In genomic region chr7:27259771-27260170, GRCm38 (mm10) we compare ENCODE assay signal across 8 mouse cellular contexts. TPM values are rescaled to one million over a fixed set of nuclear protein-coding genes. Genes with fewer than 3 reads are reported as not detected.
A peak's percentile ranks its signal among the peaks of the same experiment; 100 is the strongest.
DNase-seq lines count a peak whose midpoint lies in the region; ATAC-seq and TF ChIP-seq lines count a peak whose summit lies in the region.

No protein-coding gene starts in this region.

- H3K4me1 ChIP-seq in lung, adult 2 months (ENCODE audit: control insufficient read depth, insufficient read depth, low read length) = no peaks in the 10 kb centered on the region
- peaks cover 7% of the 10 kb centered on the region for H3K4me1 ChIP-seq in brown adipose tissue, adult 24 weeks (ENCODE audit: control insufficient read depth, insufficient read depth, insufficient read length, low read length)
- peaks cover 13% of the 10 kb centered on the region for H3K4me1 ChIP-seq in hindbrain, embryonic 11.5 days (replicated peaks; ENCODE audit: control insufficient read depth, insufficient read depth, low read length)
- H3K4me1 ChIP-seq in midbrain, embryonic 14.5 days (ENCODE audit: control insufficient read depth, insufficient read depth, low read length) = peaks cover 31% of the 10 kb centered on the region

- no peak for TF ChIP-seq POLR2A in lung, adult 2 months (IDR thresholded peaks at IDR 0.05; ENCODE audit: borderline replicate concordance, extremely low read depth, low read depth, low read length)

- ATAC-seq in hindbrain, embryonic 11.5 days (ENCODE audit: low FRiP score) = no peak
- ATAC-seq in midbrain, embryonic 14.5 days (ENCODE audit: low FRiP score, low TSS enrichment) = no peak

- peak overlapping the region; percentile 95 for H3K9ac ChIP-seq in hindbrain, embryonic 11.5 days (ENCODE audit: low read depth, low read length)
- peak overlapping the region; percentile 95 for H3K9ac ChIP-seq in midbrain, embryonic 14.5 days (replicated peaks; ENCODE audit: low read length)

- 36% methylated on average over 5 of the region's 5 CpGs for WGBS in lung, adult 2 months
- 41% methylated on average over 5 of the region's 5 CpGs for WGBS in hindbrain, embryonic 11.5 days
- WGBS in midbrain, embryonic 14.5 days = 20% methylated on average over 5 of the region's 5 CpGs

- H3K4me3 ChIP-seq in lung, adult 2 months (replicated peaks; ENCODE audit: extremely low read depth, low read depth, low read length) = peak overlapping the region; percentile 28
- H3K4me3 ChIP-seq in brown adipose tissue, adult 24 weeks (ENCODE audit: insufficient read depth, low read depth, low read length) = peak overlapping the region; percentile 64
- peak overlapping the region; percentile 84 for H3K4me3 ChIP-seq in hindbrain, embryonic 11.5 days (ENCODE audit: low read depth, low read length)
- peak overlapping the region; percentile 84 for H3K4me3 ChIP-seq in midbrain, embryonic 14.5 days (replicated peaks; ENCODE audit: low read depth, low read length)

- DNase-seq in lung, adult 2 months = no peak
- DNase-seq in lung, adult 18-20 months = no peak
- no peak for DNase-seq in hindbrain, embryonic 11.5 days (ENCODE audit: low spot score)
- peak; percentile 61 for DNase-seq in midbrain, embryonic 14.5 days
- DNase-seq in urinary bladder, postnatal 14 days (ENCODE audit: low spot score) = no peak
- DNase-seq in urinary bladder, adult 18-20 months (ENCODE audit: low spot score in 2 of 2) = no peak
- no peak for DNase-seq in ovary, postnatal 10 days (ENCODE audit: low spot score)

- H3K9me3 ChIP-seq in hindbrain, embryonic 11.5 days (ENCODE audit: control insufficient read depth, low read length) = no peaks in the 10 kb centered on the region
- H3K9me3 ChIP-seq in midbrain, embryonic 14.5 days (ENCODE audit: control insufficient read depth, low read length) = no peaks in the 10 kb centered on the region

- H3K4me2 ChIP-seq in hindbrain, embryonic 11.5 days (replicated peaks; ENCODE audit: low read depth, low read length) = peak overlapping the region; percentile 77
- H3K4me2 ChIP-seq in midbrain, embryonic 14.5 days (ENCODE audit: low read length) = peak overlapping the region; percentile 83

- no peaks in the 10 kb centered on the region for H3K27me3 ChIP-seq in hindbrain, embryonic 11.5 days (ENCODE audit: control insufficient read depth, insufficient read depth, low read length)
- no peaks in the 10 kb centered on the region for H3K27me3 ChIP-seq in midbrain, embryonic 14.5 days (ENCODE audit: control insufficient read depth, insufficient read depth, low read length)

- no peak for TF ChIP-seq CTCF in lung, adult 2 months (IDR thresholded peaks at IDR 0.05; ENCODE audit: insufficient read depth, low read length)

- H3K27ac ChIP-seq in brown adipose tissue, adult 24 weeks (replicated peaks; ENCODE audit: low read depth, low read length) = no peak overlapping the region
- peak overlapping the region; percentile 89 for H3K27ac ChIP-seq in hindbrain, embryonic 11.5 days (ENCODE audit: low read depth, low read length)
- peak overlapping the region; percentile 94 for H3K27ac ChIP-seq in midbrain, embryonic 14.5 days (replicated peaks; ENCODE audit: low read depth, low read length)

- H3K36me3 ChIP-seq in hindbrain, embryonic 11.5 days (ENCODE audit: control insufficient read depth, insufficient read depth, low read length) = no peaks in the 10 kb centered on the region; the same call in 1 of the 2 replicates
- H3K36me3 ChIP-seq in midbrain, embryonic 14.5 days (ENCODE audit: control insufficient read depth, insufficient read depth, low read length) = peaks cover 30% of the 10 kb centered on the region

RNA-seq across cellular contexts. Expression of gene Numbl, which starts 1.5 kb away (rescaled TPM):
- polyA plus RNA-seq in lung, adult 2 months (2012; rRNA removed) = 33.0 and 36.4 TPM in 2 replicates
- 2.6 and 2.7 TPM in 2 replicates for polyA plus RNA-seq in brown adipose tissue, adult 24 weeks (2012; ENCODE audit: insufficient read depth, insufficient read length, missing spikeins)
- polyA plus RNA-seq in hindbrain, embryonic 11.5 days (2014; fragmentation: Nextera tagmentation; extraction: Ambion mirVana) = 19.8 and 22.7 TPM in 2 replicates
- polyA plus RNA-seq in midbrain, embryonic 14.5 days (2014; fragmentation: Nextera tagmentation; extraction: Ambion mirVana) = 33.7 and 50.1 TPM in 2 replicates

RNA-seq across cellular contexts. Expression of gene Coq8b, which starts 26.9 kb away (rescaled TPM):
- 68.6 and 76.8 TPM in 2 replicates for polyA plus RNA-seq in lung, adult 2 months (2012; rRNA removed)
- polyA plus RNA-seq in brown adipose tissue, adult 24 weeks (2012; ENCODE audit: insufficient read depth, insufficient read length, missing spikeins) = 13.3 and 19.1 TPM in 2 replicates
- 13.9 and 18.4 TPM in 2 replicates for polyA plus RNA-seq in hindbrain, embryonic 11.5 days (2014; fragmentation: Nextera tagmentation; extraction: Ambion mirVana)
- polyA plus RNA-seq in midbrain, embryonic 14.5 days (2014; fragmentation: Nextera tagmentation; extraction: Ambion mirVana) = 19.8 and 22.6 TPM in 2 replicates

RNA-seq across cellular contexts. Expression of gene Itpkc, which starts 31.3 kb away (rescaled TPM):
- 8.6 and 11.2 TPM in 2 replicates for polyA plus RNA-seq in lung, adult 2 months (2012; rRNA removed)
- 2.2 and 5.2 TPM in 2 replicates for polyA plus RNA-seq in brown adipose tissue, adult 24 weeks (2012; ENCODE audit: insufficient read depth, insufficient read length, missing spikeins)
- polyA plus RNA-seq in hindbrain, embryonic 11.5 days (2014; fragmentation: Nextera tagmentation; extraction: Ambion mirVana) = 5.0 and 6.7 TPM in 2 replicates
- 7.3 and 7.4 TPM in 2 replicates for polyA plus RNA-seq in midbrain, embryonic 14.5 days (2014; fragmentation: Nextera tagmentation; extraction: Ambion mirVana)

Comparison
In these comparisons a context has a peak if more than half of its experiments do, and no peak if none do; other contexts are left out.
1. H3K4me3 ChIP-seq: peak in every context shown above with its lines; median percentile 84 in hindbrain, embryonic 11.5 days; 84 in midbrain, embryonic 14.5 days; 64 in brown adipose tissue, adult 24 weeks; 28 in lung, adult 2 months.